Mouse (Mus musculus) layer of hippocampus, postnatal 25 days (tissue): Measurements from ENCODE around the gene Vmn1r5. TPM values are rescaled to one million over a fixed set of nuclear protein-coding genes. Genes with fewer than 3 reads are reported as not detected.
"Not testable (repeated sequence)": the region's sequence is repeated elsewhere in the genome, so short reads cannot be mapped to it uniquely, and the experiment has no call there.

Experiments used
- DNase-seq, 2 experiments: peaks; one replicate each; pipeline ENCODE4 v3.0.0; 2022; ENCODE audit warnings: mixed read lengths in 2 of 2, low spot score in 1 of 2; ENCODE audit errors: extremely low spot score in 1 of 2
- total RNA-seq, 2 experiments: library from RNA; stranded (reverse); gene quantifications; 2 replicates each; pipeline ENCODE4 v1.2.3; 2021

Gene Vmn1r5
- total RNA-seq: not detected

DNA sequence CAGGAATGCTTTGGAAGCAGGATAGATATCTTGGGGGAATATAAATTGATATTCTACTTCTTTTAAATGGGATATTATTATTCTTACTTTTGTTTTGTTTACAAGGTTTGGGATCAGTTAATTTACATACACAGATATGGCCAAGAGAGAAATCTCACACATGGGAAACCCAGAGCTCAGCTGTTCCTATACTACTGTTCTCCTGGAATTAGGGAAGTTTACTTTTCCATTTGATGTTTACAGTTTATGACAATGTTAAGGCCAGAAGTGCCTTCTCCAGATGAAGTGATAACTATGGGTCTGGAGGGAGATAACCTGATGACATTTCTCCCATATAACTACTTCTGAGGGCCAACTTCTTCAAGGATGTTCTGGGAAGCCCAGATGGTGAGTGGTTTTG lies at the start of gene Vmn1r5:
TSS of gene Vmn1r5 (plus strand) at position 301 of the 400 bp plus-strand sequence.
- no peak for DNase-seq

DNA sequence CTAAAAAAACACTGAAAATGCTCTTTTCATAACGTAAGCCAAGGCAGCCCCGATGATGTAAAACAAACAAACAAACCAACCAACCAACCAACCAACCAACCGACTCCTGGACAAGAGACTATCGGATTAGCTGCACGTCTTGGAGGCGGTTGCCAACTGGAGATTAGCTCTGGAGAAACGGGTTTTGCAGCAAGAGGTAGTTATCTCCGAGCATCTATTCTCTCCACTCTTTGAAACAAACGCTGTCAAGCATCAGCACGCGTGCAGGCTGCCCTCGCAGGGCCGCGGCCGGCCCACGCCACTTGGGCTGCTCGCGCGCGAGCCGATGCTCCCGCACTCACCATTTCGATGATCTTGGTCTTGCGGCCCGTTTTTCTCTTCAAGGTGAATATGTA lies 46.7 kb upstream of the Vmn1r5 start:
- no peak for DNase-seq

DNA sequence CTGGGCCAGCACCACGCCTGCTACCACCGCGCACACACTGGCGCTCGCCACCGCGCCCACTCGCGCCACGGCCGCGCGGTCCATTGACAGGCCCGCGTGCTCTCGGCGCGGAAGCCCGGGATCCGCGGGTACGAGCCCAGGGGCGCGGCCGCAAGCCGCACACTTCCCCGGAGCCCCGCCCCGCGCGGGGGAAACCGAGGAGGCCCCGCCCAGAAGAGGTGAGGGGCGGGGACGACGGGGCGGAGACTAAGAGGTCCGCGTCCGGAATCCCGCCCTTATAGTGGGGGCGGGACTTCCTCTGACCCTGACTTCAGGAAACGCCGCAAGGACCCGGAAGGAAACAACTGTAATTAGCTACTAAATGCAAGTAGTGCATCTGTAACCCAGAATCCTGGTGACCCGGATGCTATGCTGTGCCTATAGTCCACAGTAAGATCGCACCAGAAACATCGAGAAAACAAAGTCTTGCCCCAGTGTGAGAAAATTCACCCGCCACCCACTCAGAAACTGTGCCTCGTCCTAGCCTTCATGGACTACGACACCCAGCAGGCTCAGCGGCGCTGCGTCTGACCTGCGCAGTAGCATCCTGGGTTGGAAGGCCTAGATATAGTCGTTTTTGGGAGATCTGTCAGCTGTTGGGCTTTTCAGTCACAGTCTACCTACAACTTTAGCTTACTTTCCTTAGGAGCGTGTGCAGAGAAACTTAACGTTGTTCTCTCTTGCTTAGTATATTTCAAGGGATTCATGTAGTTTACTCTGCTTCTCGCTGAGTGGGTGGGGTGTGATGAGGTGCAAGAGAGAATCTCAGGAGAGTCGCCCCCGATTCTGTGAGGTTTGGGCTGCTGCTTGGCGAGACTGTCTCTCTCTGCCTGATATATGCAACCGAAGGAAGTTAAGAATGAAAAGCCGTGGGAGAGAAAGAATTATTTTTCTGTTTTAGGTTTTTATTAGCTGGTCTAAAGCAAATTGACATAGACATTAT lies 46.1 kb upstream of the Vmn1r5 start, which contains the start of the genes Nt5c3 and Vmn1r4:
TSS of gene Nt5c3 (minus strand) at position 207 of the 982 bp plus-strand sequence.
TSS of gene Vmn1r4 (plus strand) at position 290 of the 982 bp plus-strand sequence.
- peak; percentile 74 to 88 for DNase-seq

DNA sequence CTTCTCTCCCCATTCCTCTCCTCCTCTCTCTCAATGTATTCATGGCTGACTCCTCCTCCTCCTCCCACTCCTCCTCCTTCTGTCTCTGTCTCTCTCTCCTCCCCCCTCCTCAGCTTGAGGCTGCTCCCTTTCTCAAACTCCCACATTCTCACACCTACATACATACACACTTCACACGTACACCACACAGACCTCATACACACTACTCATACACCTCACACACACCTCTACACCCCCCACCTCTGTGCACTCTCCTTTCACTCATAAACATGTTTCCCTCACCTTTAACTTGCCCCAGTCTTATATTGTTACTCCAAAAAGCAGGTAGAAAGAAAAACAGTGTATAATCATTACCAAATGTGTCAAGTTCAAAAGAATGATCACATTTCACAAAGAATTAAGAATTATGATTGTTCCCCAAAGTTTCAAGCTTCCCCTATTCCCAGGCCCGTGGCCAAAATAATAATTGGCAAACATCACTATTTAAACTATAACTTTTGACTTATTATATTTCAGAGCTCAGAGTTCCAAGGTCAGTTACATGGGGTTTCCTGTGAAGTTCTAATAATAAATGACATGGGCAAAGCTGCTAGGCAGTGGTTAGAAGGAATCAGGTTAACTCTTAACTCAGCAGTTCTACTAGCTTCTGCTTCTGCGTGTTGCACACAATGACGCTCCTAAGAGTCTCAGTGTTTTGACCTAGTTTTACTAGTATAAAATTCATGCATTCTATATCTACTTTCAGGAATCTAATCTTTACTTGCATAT lies 38.2 kb upstream of the Vmn1r5 start:
- no peak for DNase-seq

DNA sequence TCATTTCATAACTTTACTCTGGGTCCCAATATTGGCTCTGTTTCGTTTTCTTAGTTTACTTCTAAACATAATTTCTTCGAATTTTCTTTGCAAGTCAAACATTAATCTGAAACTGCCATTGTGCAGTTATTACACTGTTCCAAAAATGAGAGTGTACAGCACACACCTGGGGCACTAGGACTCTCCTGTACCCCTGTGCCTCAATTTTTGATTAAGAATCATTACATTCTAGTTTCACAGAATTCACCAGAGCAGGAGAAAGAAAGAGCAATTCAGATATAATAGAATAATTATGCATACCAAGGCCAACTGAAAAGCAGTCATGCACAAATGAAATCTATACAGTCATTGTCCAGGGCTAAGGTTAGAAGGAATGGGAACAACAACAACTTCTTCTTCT lies 37.6 kb upstream of the Vmn1r5 start:
- DNase-seq: no peak

DNA sequence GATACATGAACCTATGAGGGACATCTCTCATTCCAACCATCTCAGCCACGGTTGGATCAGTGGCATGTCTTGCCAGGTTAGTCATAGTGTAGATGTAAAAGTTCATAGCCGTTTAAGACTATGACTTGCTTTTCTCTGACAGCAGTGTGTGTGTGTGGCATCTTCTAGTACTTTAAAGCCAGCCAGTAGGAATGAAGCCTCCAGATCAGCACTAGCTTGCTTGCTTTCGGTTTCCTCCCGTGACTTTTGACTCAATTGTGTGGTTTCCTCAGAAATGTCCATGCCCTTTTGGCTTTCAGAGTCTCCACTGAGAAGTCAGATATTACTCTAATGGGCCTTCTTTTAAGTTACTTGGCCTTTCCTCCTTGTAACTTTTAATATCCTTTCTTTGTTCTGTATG lies 35.7 kb upstream of the Vmn1r5 start:
- no peak for DNase-seq

DNA sequence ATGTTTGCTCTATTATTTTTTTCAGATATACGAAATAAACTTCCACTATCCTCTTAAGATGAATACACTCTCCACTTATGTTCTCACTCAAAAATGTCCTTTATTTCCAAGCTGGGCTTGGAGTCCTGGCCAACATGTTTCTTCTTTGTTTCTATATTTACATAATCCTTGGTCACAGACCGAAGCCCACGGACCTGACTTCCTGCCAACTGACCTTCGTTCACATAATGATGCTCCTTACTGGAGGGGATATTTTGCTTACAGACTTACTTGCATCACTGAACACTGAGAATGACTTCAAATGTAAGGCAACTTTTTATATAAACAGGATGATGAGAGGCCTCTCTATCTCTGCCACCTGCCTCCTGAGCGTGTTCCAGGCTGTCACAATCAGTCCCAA lies 13.6 kb upstream of the Vmn1r5 start:
- DNase-seq: no peak

GRCm38 (mm10) chr6:56996943-56997342 lies 26.9 kb downstream of the Vmn1r5 start, which contains the start of gene Vmn1r6:
Gene Vmn1r6, plus strand, starts transcription at chr6:56997243.
- no peak for DNase-seq

DNA sequence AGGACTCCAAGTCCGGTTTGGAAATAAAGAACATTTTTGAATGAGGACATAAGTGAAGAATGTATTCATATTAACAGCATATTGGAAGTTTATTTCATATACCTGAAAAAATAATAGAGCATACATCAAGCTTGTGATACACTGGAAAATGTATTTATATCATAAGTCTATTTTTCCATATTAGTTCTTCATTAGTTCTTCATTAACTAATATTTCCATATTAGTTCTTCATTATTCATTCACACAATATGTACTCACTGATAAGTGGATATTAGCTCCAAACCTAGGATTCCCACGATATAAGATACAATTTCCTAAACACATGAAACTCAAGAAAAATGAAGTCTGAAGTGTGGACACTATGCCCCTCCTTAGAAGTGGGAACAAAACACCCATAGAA lies 55.2 kb downstream of the Vmn1r5 start, which contains the start of gene Vmn1r7:
TSS of gene Vmn1r7 (minus strand) at position 101 of the 400 bp plus-strand sequence.
- DNase-seq: not testable (repeated sequence)

- no peak for DNase-seq
These were observed 61.9 kb downstream of the Vmn1r5 start, which contains the start of gene Vmn1r8 for GRCm38 (mm10) chr6:57031984-57032383. Gene Vmn1r8, plus strand, starts transcription at chr6:57032284.

GRCm38 (mm10) chr6:57034674-57035073 lies 64.6 kb downstream of the Vmn1r5 start:
- no peak for DNase-seq

Other genes with a start within 250 kb of the Vmn1r5 start
- 10 to 100 TPM; 49.0 to 53.0 TPM for gene Kbtbd2, start 172.5 kb upstream of the Vmn1r5 start, total RNA-seq
- gene Fkbp9, start 138.2 kb upstream of the Vmn1r5 start, total RNA-seq: 10 to 100 TPM; 26.6 to 29.5 TPM
- gene Nt5c3, start 46.3 kb upstream of the Vmn1r5 start, total RNA-seq: 10 to 100 TPM; 40.9 TPM
- under 1 TPM; 0.16 to 0.22 TPM for gene Vmn1r4, start 46.3 kb upstream of the Vmn1r5 start, total RNA-seq
- gene Vmn1r6, start 27.0 kb downstream of the Vmn1r5 start, total RNA-seq: not detected
- gene Vmn1r7, start 55.1 kb downstream of the Vmn1r5 start, total RNA-seq: not detected
- not detected for gene Vmn1r8, start 62.0 kb downstream of the Vmn1r5 start, total RNA-seq
- not detected for gene Vmn1r9, start 96.5 kb downstream of the Vmn1r5 start, total RNA-seq
- not detected for gene Vmn1r10, start 139.2 kb downstream of the Vmn1r5 start, total RNA-seq
- gene Vmn1r11, start 163.2 kb downstream of the Vmn1r5 start, total RNA-seq: not detected
- gene Vmn1r12, start 186.6 kb downstream of the Vmn1r5 start, total RNA-seq: not detected
- not detected for gene Vmn1r13, start 233.0 kb downstream of the Vmn1r5 start, total RNA-seq